In genomic region chr19:4059069-4059740, GRCm38 (mm10) we compare ENCODE assay signal across 11 mouse cellular contexts. TPM values are rescaled to one million over a fixed set of nuclear protein-coding genes. Genes with fewer than 3 reads are reported as not detected.
DNase-seq lines count a peak whose midpoint lies in the region; ATAC-seq and TF ChIP-seq lines count a peak whose summit lies in the region.
"Had no signal": no experiment of that assay in that cellular context is flagged by ENCODE, and none has a peak within 500 bp of the region (broad histone marks: within the 10 kb centered on the region; RNA-seq: fewer than 3 reads in every experiment).

Gene Gstp3, minus strand, starts transcription at chr19:4059569.

- DNase-seq in kidney, adult 2 months, result no peak
- peak; percentile 64 for DNase-seq in thymus, postnatal 14 days
- no peak for DNase-seq in right cerebral cortex, postnatal 25 days
- no peak for DNase-seq in embryo, embryonic 10 days (ENCODE audit: low spot score)
- no peak for DNase-seq in urinary bladder, postnatal 14 days (ENCODE audit: low spot score)

- no peaks in the 10 kb centered on the region for H3K36me3 ChIP-seq in kidney, embryonic 15.5 days
- no peaks in the 10 kb centered on the region for H3K36me3 ChIP-seq in kidney, adult 2 months (ENCODE audit: control insufficient read depth, insufficient read depth, low read length)
- H3K36me3 ChIP-seq in lung, embryonic 16.5 days (ENCODE audit: control insufficient read depth, insufficient read depth, low read length), result no peaks in the 10 kb centered on the region
- H3K36me3 ChIP-seq: embryonic facial prominence, embryonic 10.5 days; hindbrain, embryonic 15.5 days had no signal

- TF ChIP-seq POLR2A in kidney, adult 2 months (IDR thresholded peaks at IDR 0.05; ENCODE audit: low read depth, low read length), result no peak

- WGBS in kidney, embryonic 15.5 days, result 78% methylated on average over 15 of the region's 15 CpGs
- 72% methylated on average over 15 of the region's 15 CpGs for WGBS in kidney, adult 2 months
- WGBS in lung, embryonic 16.5 days, result 69% methylated on average over 15 of the region's 15 CpGs

- no peaks in the 10 kb centered on the region for H3K9me3 ChIP-seq in kidney, embryonic 15.5 days (replicated peaks)
- H3K9me3 ChIP-seq in lung, embryonic 16.5 days (ENCODE audit: control insufficient read depth, low read length), result no peaks in the 10 kb centered on the region
- H3K9me3 ChIP-seq: embryonic facial prominence, embryonic 10.5 days; hindbrain, embryonic 15.5 days; megakaryocyte, embryonic 14.5 days had no signal

- H3K27ac ChIP-seq in kidney, embryonic 15.5 days, result no peak within 1 kb of the TSS
- H3K27ac ChIP-seq in kidney, adult 2 months (ENCODE audit: insufficient read depth, low read depth, low read length), result no peak within 1 kb of the TSS
- H3K27ac ChIP-seq in lung, embryonic 16.5 days (ENCODE audit: low read length), result no peak within 1 kb of the TSS
- H3K27ac ChIP-seq: embryonic facial prominence, embryonic 10.5 days; hindbrain, embryonic 15.5 days had no signal

- no peak within 1 kb of the TSS for H3K4me3 ChIP-seq in kidney, embryonic 15.5 days (replicated peaks)
- no peak within 1 kb of the TSS for H3K4me3 ChIP-seq in kidney, adult 2 months (ENCODE audit: insufficient read depth, low read depth, low read length)
- H3K4me3 ChIP-seq in lung, embryonic 16.5 days (ENCODE audit: low read length), result no peak within 1 kb of the TSS
- H3K4me3 ChIP-seq: embryonic facial prominence, embryonic 10.5 days; hindbrain, embryonic 15.5 days had no signal

- TF ChIP-seq CTCF in kidney, adult 2 months (conservative IDR thresholded peaks at IDR 0.05; ENCODE audit: insufficient read depth, insufficient read length, low read depth, low read length), result no peak

- ATAC-seq in kidney, embryonic 15.5 days (replicated peaks; ENCODE audit: low FRiP score), result 0 out of 2 replicates have a peak, but pooled peaks have one; percentile 33
- peak; percentile 96 for ATAC-seq in erythroid progenitor cell, adult 5-6 weeks (replicated peaks; ENCODE audit: low FRiP score, poor library complexity, severe bottlenecking)
- ATAC-seq in lung, embryonic 16.5 days (ENCODE audit: low read depth), result peak; percentile 71

- no peak within 1 kb of the TSS for H3K4me2 ChIP-seq in kidney, embryonic 15.5 days
- H3K4me2 ChIP-seq in lung, embryonic 16.5 days (ENCODE audit: low read depth, low read length), result no peak within 1 kb of the TSS
- H3K4me2 ChIP-seq: hindbrain, embryonic 15.5 days had no signal

- no peaks in the 10 kb centered on the region for H3K4me1 ChIP-seq in kidney, embryonic 15.5 days
- H3K4me1 ChIP-seq in kidney, adult 2 months (ENCODE audit: control insufficient read depth, insufficient read depth, low read length), result peaks cover 12% of the 10 kb centered on the region; the same call in 1 of the 2 replicates
- peaks cover 6% of the 10 kb centered on the region; the same call in 1 of the 2 replicates for H3K4me1 ChIP-seq in lung, embryonic 16.5 days (replicated peaks; ENCODE audit: control insufficient read depth, insufficient read depth, low read length)
- H3K4me1 ChIP-seq: embryonic facial prominence, embryonic 10.5 days; hindbrain, embryonic 15.5 days had no signal

- no peaks in the 10 kb centered on the region for H3K27me3 ChIP-seq in kidney, embryonic 15.5 days
- H3K27me3 ChIP-seq in kidney, adult 2 months (replicated peaks; ENCODE audit: control insufficient read depth, insufficient read depth, low read length), result no peaks in the 10 kb centered on the region
- H3K27me3 ChIP-seq in lung, embryonic 16.5 days (ENCODE audit: control insufficient read depth, insufficient read depth, low read depth, low read length), result no peaks in the 10 kb centered on the region; the same call in 1 of the 2 replicates
- H3K27me3 ChIP-seq: hindbrain, embryonic 15.5 days had no signal

- H3K9ac ChIP-seq in kidney, embryonic 15.5 days, result no peak within 1 kb of the TSS
- no peak within 1 kb of the TSS for H3K9ac ChIP-seq in lung, embryonic 16.5 days (ENCODE audit: low read length)
- H3K9ac ChIP-seq: hindbrain, embryonic 15.5 days had no signal

RNA-seq across cellular contexts. Expression of gene Gstp3, which starts in this region (rescaled TPM):
- polyA plus RNA-seq in kidney, embryonic 15.5 days (2015; fragmentation: Nextera tagmentation; extraction: Ambion mirVana), result 0.73 and 1.4 TPM in 2 replicates
- polyA plus RNA-seq in kidney, adult 2 months (2012; rRNA removed), result 0.72 and 2.3 TPM in 2 replicates
- 8.8 and 15.9 TPM in 2 replicates for total RNA-seq in erythroid progenitor cell, adult 5-6 weeks (2015; ENCODE audit: low replicate concordance)
- total RNA-seq in erythroid progenitor cell, adult 5-6 weeks (2017; ENCODE audit: low replicate concordance), result 16.8 and 19.8 TPM in 2 replicates
- 0.85 and 1.9 TPM in 2 replicates for polyA plus RNA-seq in lung, embryonic 16.5 days (2015; fragmentation: Nextera tagmentation; extraction: Ambion mirVana)
- polyA plus RNA-seq: embryonic facial prominence, embryonic 10.5 days; hindbrain, embryonic 15.5 days had no signal

Comparison
In these comparisons a context has a peak if more than half of its experiments do, and no peak if none do; other contexts are left out.
1. ATAC-seq: peak in every context shown above with its lines; median percentile 96 in erythroid progenitor cell, adult 5-6 weeks; 71 in lung, embryonic 16.5 days; 33 in kidney, embryonic 15.5 days.